Mouse (Mus musculus): ENCODE measurements at regions not wholly inside any gene's neighbourhood (a gene's known extent, or its start where the extent isn't known, plus 50 kb on each side); places are given as distances from the start of the nearest gene placed in this dataset.
A peak's percentile ranks its signal among the peaks of the same experiment; 100 is the strongest.

DNA sequence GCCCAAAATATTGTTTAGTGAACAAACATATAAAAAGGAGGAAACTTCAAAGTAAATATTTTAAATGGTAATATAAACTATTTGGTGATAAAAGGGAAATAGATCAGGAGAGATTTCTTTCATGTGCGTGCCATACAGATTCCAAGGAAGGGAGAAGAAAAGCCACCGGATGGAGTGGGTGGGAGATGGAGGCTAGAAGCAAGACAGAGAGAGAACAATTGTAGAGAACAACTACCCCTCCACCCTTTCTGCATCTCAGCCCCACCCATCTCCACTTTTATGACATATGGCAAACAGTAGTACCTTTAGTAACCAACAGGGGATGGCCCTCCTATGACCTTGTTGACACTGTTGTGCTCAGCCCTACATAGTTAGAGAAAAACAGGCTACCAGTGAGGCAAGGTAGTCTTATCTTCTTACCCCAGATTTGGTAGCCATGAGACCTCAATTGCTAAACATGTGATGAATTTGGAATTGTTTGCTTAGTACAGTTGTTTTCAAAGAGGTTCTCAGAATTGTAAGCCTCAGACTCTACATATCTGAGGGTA lies 516.9 kb upstream of the A1bg start:
- Histone ChIP-seq H3K4me3 (ENCODE audit: insufficient read depth, low read depth, low read length) (no peak overlapping the region), H3K36me3 (ENCODE audit: control insufficient read depth, insufficient read depth, low read length) (no peaks in the 10 kb centered on the region), H3K27me3 (ENCODE audit: control insufficient read depth, insufficient read depth, low read length) (no peaks in the 10 kb centered on the region), H3K27ac (replicated peaks; ENCODE audit: insufficient read depth, low read depth, low read length) (no peak overlapping the region), H3K4me1 (ENCODE audit: control insufficient read depth, insufficient read depth, low read length) (no peaks in the 10 kb centered on the region), H3K9ac (ENCODE audit: low read depth, low read length) (no peak overlapping the region), H3K79me2 (ENCODE audit: control insufficient read depth, insufficient read depth, low read length) (no peaks in the 10 kb centered on the region)
- DNase-seq (ENCODE audit: extremely low read depth, low read depth, low spot score): no peak
- WGBS: 95% methylated on average over 2 of the region's 2 CpGs
- no peak for TF ChIP-seq POLR2A (IDR thresholded peaks at IDR 0.05; ENCODE audit: extremely low read depth, insufficient read depth, low read length)
- no peak for TF ChIP-seq CTCF (IDR thresholded peaks at IDR 0.05; ENCODE audit: low read depth, low read length)

DNA sequence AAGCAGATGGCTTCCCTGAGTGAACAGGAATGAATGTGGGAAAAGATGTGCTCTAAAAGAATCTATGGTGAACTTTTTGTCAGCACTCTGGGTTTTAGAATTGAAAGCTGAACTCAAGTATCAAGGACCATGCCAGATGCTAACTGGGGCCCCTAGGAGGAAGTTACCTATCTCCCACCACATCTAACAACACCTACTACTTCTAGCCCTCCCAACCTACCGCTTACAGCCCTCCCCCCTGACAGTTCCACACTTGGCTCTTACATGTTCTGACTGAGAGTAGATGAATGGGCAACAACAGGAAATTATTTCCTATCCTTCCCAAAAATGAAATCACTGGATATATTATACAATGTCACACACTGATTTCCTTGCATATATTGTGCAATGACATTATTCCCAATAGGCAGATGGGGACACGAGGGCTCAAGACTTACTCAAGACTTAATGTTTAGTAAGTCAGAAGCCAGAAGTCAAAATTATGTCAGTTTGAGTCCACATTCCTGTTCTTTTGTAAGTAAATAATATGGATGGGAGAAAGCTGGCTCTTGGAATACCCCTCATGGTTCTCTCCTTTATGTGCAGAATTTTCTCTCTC lies 506.1 kb upstream of the A1bg start:
- Histone ChIP-seq H3K36me3 (ENCODE audit: control insufficient read depth, insufficient read depth, low read length) (no peaks in the 10 kb centered on the region), H3K27ac (replicated peaks; ENCODE audit: insufficient read depth, low read depth, low read length) (no peak overlapping the region), H3K4me3 (ENCODE audit: insufficient read depth, low read depth, low read length) (no peak overlapping the region), H3K27me3 (ENCODE audit: control insufficient read depth, insufficient read depth, low read length) (no peaks in the 10 kb centered on the region), H3K79me2 (ENCODE audit: control insufficient read depth, insufficient read depth, low read length) (no peaks in the 10 kb centered on the region), H3K4me1 (ENCODE audit: control insufficient read depth, insufficient read depth, low read length) (no peaks in the 10 kb centered on the region), H3K9ac (ENCODE audit: low read depth, low read length) (no peak overlapping the region)
- TF ChIP-seq CTCF (IDR thresholded peaks at IDR 0.05; ENCODE audit: low read depth, low read length) (no peak), POLR2A (IDR thresholded peaks at IDR 0.05; ENCODE audit: extremely low read depth, insufficient read depth, low read length) (no peak)
- 83% methylated on average over 2 of the region's 2 CpGs for WGBS
- DNase-seq (ENCODE audit: extremely low read depth, low read depth, low spot score): no peak

DNA sequence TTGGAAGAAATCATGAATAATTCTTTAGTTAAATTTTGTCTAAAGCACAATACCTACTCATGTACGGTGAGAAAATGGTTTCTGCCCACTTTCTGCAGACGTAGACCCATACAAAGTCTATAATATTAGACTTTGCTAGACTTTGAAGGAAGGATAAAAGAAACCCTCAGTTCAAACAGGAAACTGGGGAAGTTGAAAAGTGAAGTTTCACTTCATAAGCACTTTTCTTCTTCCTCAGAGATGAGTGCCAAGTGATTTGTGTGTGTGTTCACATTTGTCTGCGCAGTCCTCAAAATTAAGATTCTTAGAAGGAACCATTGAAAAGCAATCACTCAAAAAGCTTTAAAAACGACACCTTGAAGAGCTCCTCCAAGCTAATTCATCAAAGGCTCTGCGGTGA lies 500.2 kb upstream of the A1bg start:
- no peak for DNase-seq (ENCODE audit: extremely low read depth, low read depth, low spot score)
- Histone ChIP-seq H3K27ac (replicated peaks; ENCODE audit: insufficient read depth, low read depth, low read length) (no peak overlapping the region), H3K4me1 (ENCODE audit: control insufficient read depth, insufficient read depth, low read length) (no peaks in the 10 kb centered on the region), H3K9ac (ENCODE audit: low read depth, low read length) (no peak overlapping the region), H3K36me3 (ENCODE audit: control insufficient read depth, insufficient read depth, low read length) (no peaks in the 10 kb centered on the region), H3K79me2 (ENCODE audit: control insufficient read depth, insufficient read depth, low read length) (no peaks in the 10 kb centered on the region), H3K4me3 (ENCODE audit: insufficient read depth, low read depth, low read length) (no peak overlapping the region), H3K27me3 (ENCODE audit: control insufficient read depth, insufficient read depth, low read length) (no peaks in the 10 kb centered on the region)
- WGBS: 76% methylated on average over 5 of the region's 5 CpGs
- TF ChIP-seq POLR2A (IDR thresholded peaks at IDR 0.05; ENCODE audit: extremely low read depth, insufficient read depth, low read length) (no peak), CTCF (IDR thresholded peaks at IDR 0.05; ENCODE audit: low read depth, low read length) (no peak)

DNA sequence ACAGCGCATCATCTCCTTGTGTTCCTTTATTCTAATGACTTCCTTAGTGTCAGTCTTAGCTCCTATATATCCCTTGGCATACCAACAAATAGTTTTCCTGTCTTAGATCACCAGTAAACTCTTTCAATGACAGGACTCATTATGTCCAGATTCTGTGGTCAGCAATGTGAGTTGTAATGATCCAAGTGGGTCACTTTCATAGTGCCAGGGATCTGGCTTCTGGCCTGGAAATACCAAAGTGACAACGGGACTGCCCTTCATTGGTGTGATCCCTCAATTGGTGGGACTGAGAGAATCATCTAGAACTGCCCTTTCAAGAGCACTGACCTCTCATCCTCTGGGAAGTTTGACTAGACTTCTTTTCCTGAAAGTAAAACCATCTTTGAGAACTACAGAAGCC lies 494.7 kb upstream of the A1bg start:
- Histone ChIP-seq H3K9ac (ENCODE audit: low read depth, low read length) (no peak overlapping the region), H3K36me3 (ENCODE audit: control insufficient read depth, insufficient read depth, low read length) (no peaks in the 10 kb centered on the region), H3K27me3 (ENCODE audit: control insufficient read depth, insufficient read depth, low read length) (no peaks in the 10 kb centered on the region), H3K4me1 (ENCODE audit: control insufficient read depth, insufficient read depth, low read length) (no peaks in the 10 kb centered on the region), H3K4me3 (ENCODE audit: insufficient read depth, low read depth, low read length) (no peak overlapping the region), H3K79me2 (ENCODE audit: control insufficient read depth, insufficient read depth, low read length) (no peaks in the 10 kb centered on the region), H3K27ac (replicated peaks; ENCODE audit: insufficient read depth, low read depth, low read length) (no peak overlapping the region)
- no peak for TF ChIP-seq CTCF (IDR thresholded peaks at IDR 0.05; ENCODE audit: low read depth, low read length)
- TF ChIP-seq POLR2A (IDR thresholded peaks at IDR 0.05; ENCODE audit: extremely low read depth, insufficient read depth, low read length): no peak
- 89% methylated on average over 2 of the region's 2 CpGs for WGBS
- DNase-seq (ENCODE audit: extremely low read depth, low read depth, low spot score): no peak

DNA sequence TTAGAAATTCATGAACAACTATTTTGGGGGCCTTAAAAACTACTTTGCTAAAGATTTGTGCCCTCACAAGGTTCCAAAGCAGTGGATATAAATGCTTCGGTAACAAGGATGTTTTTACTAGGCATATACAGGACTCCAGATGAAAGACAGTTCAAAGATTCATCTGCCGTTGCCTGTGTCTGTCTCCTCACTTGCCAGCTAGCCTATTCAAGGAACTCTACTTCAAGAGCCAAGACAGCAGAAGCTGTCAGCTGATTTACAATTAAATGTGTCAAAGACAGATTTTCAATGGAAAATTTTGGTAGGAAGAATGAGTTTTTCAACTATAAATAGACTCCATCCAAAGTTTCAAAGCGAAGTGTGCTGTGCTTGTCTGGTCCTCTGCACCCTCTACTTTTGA lies 494.0 kb upstream of the A1bg start:
- Histone ChIP-seq H3K9ac (ENCODE audit: low read depth, low read length) (no peak overlapping the region), H3K4me1 (ENCODE audit: control insufficient read depth, insufficient read depth, low read length) (no peaks in the 10 kb centered on the region), H3K27ac (replicated peaks; ENCODE audit: insufficient read depth, low read depth, low read length) (no peak overlapping the region), H3K36me3 (ENCODE audit: control insufficient read depth, insufficient read depth, low read length) (no peaks in the 10 kb centered on the region), H3K4me3 (ENCODE audit: insufficient read depth, low read depth, low read length) (no peak overlapping the region), H3K79me2 (ENCODE audit: control insufficient read depth, insufficient read depth, low read length) (no peaks in the 10 kb centered on the region), H3K27me3 (ENCODE audit: control insufficient read depth, insufficient read depth, low read length) (no peaks in the 10 kb centered on the region)
- no peak for TF ChIP-seq CTCF (IDR thresholded peaks at IDR 0.05; ENCODE audit: low read depth, low read length)
- DNase-seq (ENCODE audit: extremely low read depth, low read depth, low spot score): no peak
- WGBS: 90% methylated on average over 3 of the region's 3 CpGs

DNA sequence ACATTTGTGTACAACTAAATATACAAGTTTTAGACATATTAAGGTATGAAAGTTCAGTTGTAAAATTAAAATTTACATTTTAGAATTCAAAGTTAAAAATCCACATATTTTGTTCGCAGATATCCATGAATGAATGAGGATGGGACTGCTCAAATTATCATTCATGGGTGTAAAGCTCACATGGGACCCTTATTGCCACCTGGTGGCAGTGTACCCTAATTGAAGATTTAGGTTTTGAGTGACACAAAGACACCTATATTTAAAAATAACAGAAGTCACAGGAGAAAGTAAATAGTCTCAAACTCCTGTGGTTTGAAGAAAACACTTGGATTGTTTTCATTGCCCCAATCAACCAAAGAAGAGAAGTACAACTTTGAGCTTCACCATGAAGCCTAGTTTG lies 492.8 kb upstream of the A1bg start:
- no peak overlapping the region for H3K4me3 ChIP-seq (ENCODE audit: insufficient read depth, low read depth, low read length)
- TF ChIP-seq CTCF (IDR thresholded peaks at IDR 0.05; ENCODE audit: low read depth, low read length): 0 out of 2 replicates have a peak, but pooled peaks have one; percentile 19
- no peak for TF ChIP-seq POLR2A (IDR thresholded peaks at IDR 0.05; ENCODE audit: extremely low read depth, insufficient read depth, low read length)
- WGBS: 47% methylated on average over 1 of the region's 1 CpGs
- DNase-seq (ENCODE audit: extremely low read depth, low read depth, low spot score): peak; percentile 6
- H3K27ac ChIP-seq (replicated peaks; ENCODE audit: insufficient read depth, low read depth, low read length): no peak overlapping the region
- H3K4me1 ChIP-seq (ENCODE audit: control insufficient read depth, insufficient read depth, low read length): no peaks in the 10 kb centered on the region
- no peaks in the 10 kb centered on the region for H3K36me3 ChIP-seq (ENCODE audit: control insufficient read depth, insufficient read depth, low read length)
- H3K9ac ChIP-seq (ENCODE audit: low read depth, low read length): no peak overlapping the region
- H3K27me3 ChIP-seq (ENCODE audit: control insufficient read depth, insufficient read depth, low read length): no peaks in the 10 kb centered on the region
- no peaks in the 10 kb centered on the region for H3K79me2 ChIP-seq (ENCODE audit: control insufficient read depth, insufficient read depth, low read length)

Measured in liver, adult 2 months (tissue).